Mouse (Mus musculus): ENCODE data around the gene Pitpnm2. TPM values are rescaled to one million over a fixed set of nuclear protein-coding genes. Genes with fewer than 3 reads are reported as not detected.

Pitpnm2 gene
- total RNA-seq (2023), result 88.9 TPM

DNA sequence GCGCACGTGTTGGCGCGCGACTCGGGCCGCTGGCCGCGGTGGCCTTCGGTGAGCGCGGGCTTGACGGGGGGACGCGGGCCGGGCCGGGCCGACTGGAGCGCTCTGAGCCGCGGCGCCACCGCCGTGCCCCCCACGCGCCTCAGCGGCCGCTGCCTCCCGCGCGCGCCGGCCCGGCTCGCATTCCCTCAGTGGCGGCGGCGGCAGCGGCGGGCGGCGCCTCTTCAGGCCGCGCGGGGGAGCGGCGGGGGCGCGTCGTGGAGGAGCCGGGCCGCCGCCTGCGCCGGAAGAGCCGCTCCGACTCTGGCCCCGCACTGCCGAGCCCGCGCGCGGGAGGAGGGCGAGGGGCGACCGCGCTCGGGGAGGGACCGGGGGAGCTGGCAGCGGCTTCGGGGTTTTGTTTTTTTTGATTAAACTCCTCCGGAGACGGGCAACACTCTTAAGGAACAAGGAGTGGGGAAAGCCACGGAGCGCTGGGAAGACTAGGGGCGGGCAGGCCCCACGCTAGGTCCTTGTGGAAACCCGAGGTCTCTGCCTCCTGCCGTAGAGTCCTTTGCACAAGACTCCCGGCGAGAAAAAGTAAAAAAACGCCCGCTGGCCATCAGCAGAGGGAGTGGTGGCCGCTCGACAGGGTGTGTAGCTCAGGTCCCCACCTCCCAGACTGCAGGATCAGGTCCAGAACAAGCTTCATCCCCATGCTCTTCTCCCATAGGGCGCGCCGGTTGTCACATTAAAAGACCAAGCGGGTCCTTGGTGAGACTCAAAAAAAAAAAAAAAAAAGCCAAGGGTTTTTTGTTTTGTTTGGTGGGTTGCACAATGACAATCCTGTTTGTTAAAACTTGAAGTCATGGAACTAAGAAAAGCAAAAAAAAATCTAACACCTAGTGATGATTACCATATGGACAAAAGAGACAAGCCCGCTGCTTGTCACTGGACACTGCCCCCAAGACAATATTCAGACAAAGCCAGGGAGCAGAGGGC, at the start of gene Pitpnm2:
Pitpnm2 (minus strand) TSS at position 147 of the 978 bp plus-strand sequence.

DNA sequence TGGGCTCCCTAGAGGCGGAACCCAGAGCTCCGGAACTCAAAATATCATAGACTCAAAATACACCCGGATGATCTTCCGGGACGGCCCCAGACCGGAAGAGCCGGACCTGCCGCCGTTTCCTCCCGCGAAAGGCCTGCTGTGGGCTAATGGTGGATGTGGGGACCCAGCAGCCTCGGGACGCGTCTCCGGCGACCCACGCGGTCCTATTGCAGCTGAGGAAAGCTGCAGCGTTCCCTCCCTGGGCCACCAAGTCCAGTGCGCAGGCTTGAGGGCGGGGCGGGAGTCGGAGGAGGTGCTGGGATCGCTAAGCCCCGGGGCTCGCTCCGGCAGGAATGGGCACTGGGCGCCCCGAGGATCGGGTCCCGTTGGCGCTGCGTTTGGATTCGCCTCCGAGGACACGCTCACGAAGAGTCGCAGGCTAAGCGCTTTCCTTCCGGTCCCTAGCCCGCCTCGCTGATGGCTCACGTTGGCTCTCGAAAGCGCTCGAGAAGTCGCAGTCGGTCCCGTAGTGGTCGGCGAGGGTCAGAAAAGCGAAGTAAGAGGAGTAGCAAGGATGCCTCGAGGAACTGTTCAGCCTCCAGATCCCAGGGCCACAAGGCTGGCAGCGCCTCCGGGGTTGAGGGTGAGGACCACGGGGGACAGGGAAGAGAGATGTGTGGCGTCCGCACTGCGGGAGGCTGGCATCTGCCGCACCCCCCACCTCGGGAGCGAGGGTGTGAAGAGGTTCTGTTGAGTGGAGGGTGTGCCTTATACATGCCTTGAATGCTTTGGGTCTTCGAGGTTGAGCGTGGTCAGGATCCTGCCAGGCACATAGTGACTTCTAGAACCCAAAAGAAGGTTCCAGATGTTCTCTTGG, 133.3 kb downstream of the Pitpnm2 start, which contains the start of gene Arl6ip4:
Arl6ip4 (plus strand) TSS at position 100 of the 856 bp plus-strand sequence.

DNA sequence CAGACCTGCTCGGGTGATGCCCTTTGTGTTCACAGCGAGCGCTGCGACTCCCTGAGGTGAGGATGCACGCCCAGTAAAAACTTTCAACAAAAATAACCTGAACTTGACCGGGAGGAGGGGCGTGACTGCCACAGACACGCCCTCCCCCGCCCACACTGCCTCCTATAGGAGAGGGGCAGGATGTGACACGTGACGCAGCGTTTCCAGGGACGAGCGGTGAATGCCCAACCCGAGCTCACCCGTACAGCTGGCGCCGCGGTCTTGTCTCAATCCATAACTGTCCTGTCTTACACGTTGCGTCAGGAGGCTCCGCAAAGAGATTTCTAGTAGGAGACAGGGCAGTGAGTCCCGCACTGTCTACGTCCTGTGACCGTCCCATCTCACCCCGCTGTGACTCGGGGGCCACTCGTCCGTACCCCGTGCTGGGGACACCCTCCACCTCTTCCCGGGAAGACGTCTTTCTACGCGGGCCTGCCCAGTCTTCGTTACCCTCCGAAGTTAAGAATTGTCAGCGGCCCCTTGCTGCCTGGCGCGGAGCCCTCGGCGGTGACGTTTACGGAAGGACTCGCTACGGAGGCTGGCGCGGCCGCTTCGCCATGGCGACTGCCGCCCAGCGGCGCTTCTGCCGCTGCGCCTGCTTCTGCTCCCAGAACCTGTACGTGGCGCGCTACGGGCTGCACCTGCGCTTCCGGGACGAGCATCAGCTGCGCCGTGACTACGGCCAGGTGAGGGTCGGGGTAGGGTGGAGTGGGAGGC, 137.6 kb downstream of the Pitpnm2 start, which contains the start of gene Ogfod2:
Ogfod2 (plus strand) TSS at position 556 of the 756 bp plus-strand sequence.

DNA sequence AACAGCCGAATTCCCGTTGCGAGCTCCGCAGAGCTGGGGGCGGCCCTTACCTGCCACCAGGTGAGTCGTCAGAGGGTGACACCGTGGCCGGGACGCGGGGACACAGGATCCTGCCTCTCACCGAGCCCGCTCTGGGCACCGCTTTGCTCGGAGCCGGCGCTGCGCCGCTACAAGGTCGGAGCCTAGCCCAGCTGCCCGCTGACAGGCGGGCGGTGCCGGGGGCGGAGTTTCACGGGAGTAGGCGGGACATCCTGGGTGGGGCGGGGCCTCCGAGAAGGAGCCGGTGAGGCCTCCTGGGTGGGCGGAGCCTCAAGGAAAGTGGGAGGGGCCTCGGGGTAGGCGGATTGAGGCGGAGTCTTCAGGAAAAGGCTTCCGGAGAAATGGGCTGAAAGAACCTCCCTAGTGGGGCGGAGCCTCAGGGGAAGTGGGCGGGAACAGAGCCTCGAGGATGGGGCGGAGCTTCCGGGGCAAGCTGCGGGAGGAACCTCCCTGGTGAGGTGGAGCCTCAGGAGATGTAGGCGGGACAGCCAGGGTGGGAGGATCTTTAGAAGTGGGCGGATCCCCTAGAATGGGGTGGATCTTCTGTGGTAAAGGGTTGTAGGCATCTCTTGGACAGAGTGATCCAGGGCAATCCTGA, 153.8 kb downstream of the Pitpnm2 start, which contains the start of gene Abcb9:
Abcb9 (minus strand) TSS at position 203 of the 637 bp plus-strand sequence.

Other genes starting within 250 kb of the Pitpnm2 start
- gene Vps37b, start 217.5 kb downstream of the Pitpnm2 start, total RNA-seq (2023), result 907 TPM
- gene Abcb9, start 154.0 kb downstream of the Pitpnm2 start, total RNA-seq (2023), result 20.5 TPM
- gene Ogfod2, start 137.5 kb downstream of the Pitpnm2 start, total RNA-seq (2023), result 17.5 TPM
- 37.0 TPM for gene Arl6ip4, start 133.7 kb downstream of the Pitpnm2 start, total RNA-seq (2023)
- gene Mphosph9, start 78.2 kb upstream of the Pitpnm2 start, total RNA-seq (2023), result 35.8 TPM
- gene 2810006K23Rik, start 78.3 kb upstream of the Pitpnm2 start, total RNA-seq (2023), result 3.9 TPM
- gene Cdk2ap1, start 113.3 kb upstream of the Pitpnm2 start, total RNA-seq (2023), result 60.5 TPM
- 141 TPM for gene Sbno1, start 176.2 kb upstream of the Pitpnm2 start, total RNA-seq (2023)
- gene Kmt5a, start 190.2 kb upstream of the Pitpnm2 start, total RNA-seq (2023), result 42.9 TPM
- gene Rilpl2, start 228.6 kb upstream of the Pitpnm2 start, total RNA-seq (2023), result 30.8 TPM
- gene Snrnp35, start 233.4 kb upstream of the Pitpnm2 start, total RNA-seq (2023), result 15.2 TPM